Mouse (Mus musculus): Measurements from ENCODE around the gene Ripor1. TPM values are rescaled to one million over a fixed set of nuclear protein-coding genes. Genes with fewer than 3 reads are reported as not detected.
"Not testable (repeated sequence)": the region's sequence is repeated elsewhere in the genome, so short reads cannot be mapped to it uniquely, and the experiment has no call there.

The Ripor1 gene
- polyA plus RNA-seq, 1 experiment, result not detected

DNA sequence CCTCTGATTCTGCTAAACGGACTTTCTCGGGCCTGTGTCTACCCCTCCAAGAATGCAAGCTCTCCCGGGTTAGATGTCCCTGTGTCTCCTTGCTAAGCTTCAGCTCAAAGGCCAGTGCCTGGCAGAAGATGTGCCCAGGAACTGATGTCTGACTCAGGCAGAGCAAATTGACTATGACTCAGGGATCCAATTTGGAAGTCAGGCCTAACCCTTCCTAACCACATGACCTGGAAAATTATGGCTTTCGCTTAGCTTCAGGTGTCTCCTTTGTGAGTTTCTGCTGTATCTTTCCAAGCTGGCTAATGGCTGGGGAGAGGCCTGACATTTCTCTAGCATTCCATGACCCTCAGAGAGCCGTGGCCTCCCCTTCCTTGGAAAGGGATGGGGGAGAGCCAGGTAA, 3.8 kb upstream of the Ripor1 start:
- WGBS, result 46% methylated on average over 5 of the region's 5 CpGs
- Histone ChIP-seq H3K4me1 (ENCODE audit: control insufficient read depth, insufficient read depth, low read length) (peaks cover 14% of the 10 kb centered on the region), H3K4me3 (ENCODE audit: insufficient read depth, low read depth, low read length) (no peak overlapping the region), H3K27ac (ENCODE audit: insufficient read depth, low read depth, low read length) (peak overlapping the region; percentile 86)
- TF ChIP-seq CTCF (IDR thresholded peaks at IDR 0.05; ENCODE audit: insufficient read depth, low read depth, low read length) (no peak), POLR2A (IDR thresholded peaks at IDR 0.05; ENCODE audit: insufficient read depth, low read depth, low read length) (no peak)

- H3K4me1 ChIP-seq (ENCODE audit: control insufficient read depth, insufficient read depth, low read length), result peaks cover 16% of the 10 kb centered on the region
- not testable (repeated sequence) for H3K4me3 ChIP-seq (ENCODE audit: insufficient read depth, low read depth, low read length); H3K27ac ChIP-seq (ENCODE audit: insufficient read depth, low read depth, low read length)
- 69% methylated on average over 3 of the region's 3 CpGs for WGBS
These were observed 2.5 kb upstream of the Ripor1 start for GRCm38 (mm10) chr8:105602540-105602939.

GRCm38 (mm10) chr8:105605491-105606188, 585 bp downstream of the Ripor1 start:
- WGBS, result under 1% methylated on average over 39 of the region's 39 CpGs
- Histone ChIP-seq H3K4me1 (ENCODE audit: control insufficient read depth, insufficient read depth, low read length) (peaks cover 20% of the 10 kb centered on the region), H3K4me3 (ENCODE audit: insufficient read depth, low read depth, low read length) (peak overlapping the region; percentile 89), H3K27ac (ENCODE audit: insufficient read depth, low read depth, low read length) (peak overlapping the region; percentile 95)
- TF ChIP-seq CTCF (IDR thresholded peaks at IDR 0.05; ENCODE audit: insufficient read depth, low read depth, low read length) (no peak), POLR2A (IDR thresholded peaks at IDR 0.05; ENCODE audit: insufficient read depth, low read depth, low read length) (no peak)

GRCm38 (mm10) chr8:105606189-105607023, 1.4 kb downstream of the Ripor1 start:
- TF ChIP-seq CTCF (IDR thresholded peaks at IDR 0.05; ENCODE audit: insufficient read depth, low read depth, low read length) (no peak), POLR2A (IDR thresholded peaks at IDR 0.05; ENCODE audit: insufficient read depth, low read depth, low read length) (peak; percentile 68)
- H3K4me3 ChIP-seq (ENCODE audit: insufficient read depth, low read depth, low read length), result peak overlapping the region; percentile 89
- under 1% methylated on average over 30 of the region's 30 CpGs for WGBS
- peaks cover 17% of the 10 kb centered on the region for H3K4me1 ChIP-seq (ENCODE audit: control insufficient read depth, insufficient read depth, low read length)
- H3K27ac ChIP-seq (ENCODE audit: insufficient read depth, low read depth, low read length), result peak overlapping the region; percentile 95

GRCm38 (mm10) chr8:105607062-105607461, 2.0 kb downstream of the Ripor1 start:
- 2% methylated on average over 10 of the region's 10 CpGs for WGBS
- TF ChIP-seq POLR2A (IDR thresholded peaks at IDR 0.05; ENCODE audit: insufficient read depth, low read depth, low read length), result no peak
- TF ChIP-seq CTCF (IDR thresholded peaks at IDR 0.05; ENCODE audit: insufficient read depth, low read depth, low read length), result no peak
- Histone ChIP-seq H3K27ac (ENCODE audit: insufficient read depth, low read depth, low read length) (peak overlapping the region; percentile 95), H3K4me3 (ENCODE audit: insufficient read depth, low read depth, low read length) (peak overlapping the region; percentile 89), H3K4me1 (ENCODE audit: control insufficient read depth, insufficient read depth, low read length) (peaks cover 19% of the 10 kb centered on the region)

DNA sequence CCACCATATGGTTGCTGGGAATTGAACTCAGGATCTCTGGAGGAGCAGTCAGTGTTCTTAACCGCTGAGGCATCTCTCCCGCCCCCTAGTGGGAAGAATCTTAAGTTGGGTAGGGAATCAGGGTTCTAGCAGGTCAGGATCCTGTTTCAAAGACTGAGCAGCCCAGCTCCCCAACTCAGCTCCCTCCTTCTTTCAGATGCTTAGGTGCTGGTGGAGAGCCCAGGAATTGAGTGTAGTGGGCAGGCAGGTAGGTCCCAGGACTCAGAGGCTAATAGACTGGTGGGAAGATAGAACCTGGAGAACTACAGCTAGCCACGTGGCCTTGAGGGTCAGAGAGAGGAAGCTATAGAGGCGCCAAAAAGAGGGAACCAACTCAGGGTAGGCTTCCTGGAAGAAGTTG, 2.6 kb downstream of the Ripor1 start:
- H3K4me3 ChIP-seq (ENCODE audit: insufficient read depth, low read depth, low read length), result no peak overlapping the region

DNA sequence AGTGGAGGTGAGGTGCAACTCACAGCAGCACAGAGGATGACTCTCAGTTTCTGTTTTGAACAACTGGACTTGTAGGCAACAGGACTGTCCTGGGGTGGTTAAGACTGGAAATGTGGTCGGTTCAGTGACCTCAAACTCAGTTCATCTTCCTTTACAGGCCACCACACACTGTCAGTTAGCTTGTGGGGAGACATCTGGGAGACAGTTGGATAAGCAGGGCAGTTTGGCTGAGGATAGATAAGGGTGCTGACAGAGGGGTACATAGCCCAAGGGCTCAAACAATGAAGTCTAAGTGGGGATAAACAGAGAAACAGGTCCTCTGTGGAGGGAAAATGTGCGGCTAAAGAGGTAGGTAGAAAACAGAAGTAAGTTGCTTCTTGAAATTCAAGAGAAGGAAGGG, 4.3 kb downstream of the Ripor1 start:
- WGBS, result 78% methylated on average over 2 of the region's 2 CpGs
- H3K4me1 ChIP-seq (ENCODE audit: control insufficient read depth, insufficient read depth, low read length), result peaks cover 32% of the 10 kb centered on the region
- TF ChIP-seq CTCF (IDR thresholded peaks at IDR 0.05; ENCODE audit: insufficient read depth, low read depth, low read length) (no peak), POLR2A (IDR thresholded peaks at IDR 0.05; ENCODE audit: insufficient read depth, low read depth, low read length) (no peak)
- H3K27ac ChIP-seq (ENCODE audit: insufficient read depth, low read depth, low read length), result no peak overlapping the region
- H3K4me3 ChIP-seq (ENCODE audit: insufficient read depth, low read depth, low read length), result no peak overlapping the region

More for the DNA sequence above, 2.6 kb downstream of the Ripor1 start:
- 34% methylated on average over 4 of the region's 4 CpGs for WGBS
- H3K4me1 ChIP-seq (ENCODE audit: control insufficient read depth, insufficient read depth, low read length), result peaks cover 17% of the 10 kb centered on the region
- no peak overlapping the region for H3K27ac ChIP-seq (ENCODE audit: insufficient read depth, low read depth, low read length)
- no peak for TF ChIP-seq CTCF (IDR thresholded peaks at IDR 0.05; ENCODE audit: insufficient read depth, low read depth, low read length)
- no peak for TF ChIP-seq POLR2A (IDR thresholded peaks at IDR 0.05; ENCODE audit: insufficient read depth, low read depth, low read length)

GRCm38 (mm10) chr8:105609771-105610170, 4.7 kb downstream of the Ripor1 start:
- Histone ChIP-seq H3K4me1 (ENCODE audit: control insufficient read depth, insufficient read depth, low read length) (peaks cover 34% of the 10 kb centered on the region), H3K4me3 (ENCODE audit: insufficient read depth, low read depth, low read length) (no peak overlapping the region), H3K27ac (ENCODE audit: insufficient read depth, low read depth, low read length) (no peak overlapping the region)
- TF ChIP-seq POLR2A (IDR thresholded peaks at IDR 0.05; ENCODE audit: insufficient read depth, low read depth, low read length), result no peak
- no peak for TF ChIP-seq CTCF (IDR thresholded peaks at IDR 0.05; ENCODE audit: insufficient read depth, low read depth, low read length)
- WGBS, result 50% methylated on average over 4 of the region's 4 CpGs

DNA sequence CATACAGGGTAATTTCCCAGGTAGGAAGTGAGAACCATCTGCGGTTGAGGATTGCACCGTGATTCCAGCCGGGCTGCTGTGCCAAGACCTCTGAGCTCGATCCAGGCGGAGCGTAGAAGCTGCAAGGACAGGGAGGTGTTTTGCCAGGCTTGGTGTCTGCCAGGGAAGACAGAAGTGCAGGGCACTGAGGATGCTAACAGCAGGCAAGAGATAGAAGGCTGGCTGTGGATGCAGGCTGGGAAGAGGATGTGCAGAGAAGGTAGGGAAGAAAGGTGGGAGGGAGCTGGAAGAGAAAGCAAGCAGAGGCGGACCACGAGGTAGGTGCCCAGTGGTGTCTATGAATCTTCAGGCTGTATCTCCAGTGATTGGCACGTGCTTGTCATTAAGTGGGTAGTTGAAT, 6.8 kb downstream of the Ripor1 start:
- 74% methylated on average over 9 of the region's 9 CpGs for WGBS

More for the DNA sequence above, 6.8 kb downstream of the Ripor1 start:
- no peak for TF ChIP-seq POLR2A (IDR thresholded peaks at IDR 0.05; ENCODE audit: insufficient read depth, low read depth, low read length)
- no peak for TF ChIP-seq CTCF (IDR thresholded peaks at IDR 0.05; ENCODE audit: insufficient read depth, low read depth, low read length)
- Histone ChIP-seq H3K4me3 (ENCODE audit: insufficient read depth, low read depth, low read length) (no peak overlapping the region), H3K4me1 (ENCODE audit: control insufficient read depth, insufficient read depth, low read length) (peaks cover 43% of the 10 kb centered on the region), H3K27ac (ENCODE audit: insufficient read depth, low read depth, low read length) (no peak overlapping the region)
